Mouse (Mus musculus): ENCODE results near the gene Mki67.
A peak's percentile ranks its signal among the peaks of the same experiment; 100 is the strongest.

The Mki67 gene

GRCm38 (mm10) chr7:135715642-135716444, at the start of gene Mki67:
Gene Mki67 (minus strand): TSS chr7:135716361.
- DNase-seq (ENCODE audit: low spot score in 2 of 2) = peak in 1 of 2 experiments; percentile 13

- DNase-seq (ENCODE audit: low spot score in 2 of 2) = no peak
Observed at GRCm38 (mm10) chr7:135763311-135763710, 47.1 kb upstream of the Mki67 start.

GRCm38 (mm10) chr7:135758754-135759510, 42.8 kb upstream of the Mki67 start:
- DNase-seq (ENCODE audit: low spot score in 2 of 2) = no peak

- DNase-seq (ENCODE audit: low spot score in 2 of 2) = no peak
Observed at GRCm38 (mm10) chr7:135758171-135758570, 42.0 kb upstream of the Mki67 start.

- DNase-seq (ENCODE audit: low spot score in 2 of 2) = no peak
Observed at GRCm38 (mm10) chr7:135756984-135757586, 40.9 kb upstream of the Mki67 start.

GRCm38 (mm10) chr7:135748986-135749385, 32.8 kb upstream of the Mki67 start:
- DNase-seq (ENCODE audit: low spot score in 2 of 2) = peak; percentile 17 to 48

- no peak for DNase-seq (ENCODE audit: low spot score in 2 of 2)
Observed at GRCm38 (mm10) chr7:135747072-135747471, 30.9 kb upstream of the Mki67 start.

- no peak for DNase-seq (ENCODE audit: low spot score in 2 of 2)
Observed at GRCm38 (mm10) chr7:135746528-135746927, 30.4 kb upstream of the Mki67 start.

- DNase-seq (ENCODE audit: low spot score in 2 of 2) = no peak
Observed at GRCm38 (mm10) chr7:135745091-135745490, 28.9 kb upstream of the Mki67 start.

- DNase-seq (ENCODE audit: low spot score in 2 of 2) = no peak
Observed at GRCm38 (mm10) chr7:135740453-135740852, 24.3 kb upstream of the Mki67 start.

GRCm38 (mm10) chr7:135736581-135736886, 20.4 kb upstream of the Mki67 start:
- no peak for DNase-seq (ENCODE audit: low spot score in 2 of 2)

GRCm38 (mm10) chr7:135735691-135736580, 19.8 kb upstream of the Mki67 start:
- peak; percentile 82 to 88 for DNase-seq (ENCODE audit: low spot score in 2 of 2)

- DNase-seq (ENCODE audit: low spot score in 2 of 2) = peak in 1 of 2 experiments; percentile 10
Observed at GRCm38 (mm10) chr7:135734911-135735646, 18.9 kb upstream of the Mki67 start.

GRCm38 (mm10) chr7:135734379-135734778, 18.2 kb upstream of the Mki67 start:
- DNase-seq (ENCODE audit: low spot score in 2 of 2) = no peak

- DNase-seq (ENCODE audit: low spot score in 2 of 2) = no peak
Observed at GRCm38 (mm10) chr7:135728038-135728437, 11.9 kb upstream of the Mki67 start.

GRCm38 (mm10) chr7:135726707-135727106, 10.5 kb upstream of the Mki67 start:
- DNase-seq (ENCODE audit: low spot score in 2 of 2) = no peak

- DNase-seq (ENCODE audit: low spot score in 2 of 2) = no peak
Observed at GRCm38 (mm10) chr7:135723672-135724341, 7.6 kb upstream of the Mki67 start.

GRCm38 (mm10) chr7:135722011-135722838, 6.1 kb upstream of the Mki67 start:
- DNase-seq (ENCODE audit: low spot score in 2 of 2) = peak; percentile 39 to 41

- no peak for DNase-seq (ENCODE audit: low spot score in 2 of 2)
Observed at GRCm38 (mm10) chr7:135721436-135721992, 5.4 kb upstream of the Mki67 start.

All from urinary bladder, postnatal 36 days (tissue).